In genomic region chr17:24803952-24804951, GRCm38 (mm10) we compare ENCODE assay signal across 7 mouse cellular contexts. TPM values are rescaled to one million over a fixed set of nuclear protein-coding genes. Genes with fewer than 3 reads are reported as not detected.
DNase-seq lines count a peak whose midpoint lies in the region; ATAC-seq and TF ChIP-seq lines count a peak whose summit lies in the region.

TSS of gene Meiob (plus strand) at chr17:24804289.

- H3K27ac ChIP-seq in hindbrain, postnatal 0 days, result no peak within 1 kb of the TSS
- H3K27ac ChIP-seq in limb, embryonic 10.5 days, result peak within 1 kb of the TSS; percentile 80
- H3K27ac ChIP-seq in midbrain, embryonic 10.5 days (replicated peaks), result peak within 1 kb of the TSS; percentile 73

- H3K4me2 ChIP-seq in hindbrain, postnatal 0 days (ENCODE audit: low read depth, low read length), result peak within 1 kb of the TSS; percentile 80

- H3K9ac ChIP-seq in hindbrain, postnatal 0 days (replicated peaks; ENCODE audit: low read length), result peak within 1 kb of the TSS; percentile 45

- H3K27me3 ChIP-seq in hindbrain, postnatal 0 days (ENCODE audit: insufficient read depth, low read length), result 0 out of 2 replicates have a peak, but pooled peaks cover 15% of the 10 kb centered on the region
- peaks cover 49% of the 10 kb centered on the region for H3K27me3 ChIP-seq in limb, embryonic 10.5 days (ENCODE audit: low read depth, poor library complexity, severe bottlenecking)
- H3K27me3 ChIP-seq in midbrain, embryonic 10.5 days (ENCODE audit: low read depth, poor library complexity, severe bottlenecking), result peaks cover 52% of the 10 kb centered on the region

- no peak for TF ChIP-seq CTCF in hindbrain, postnatal 0 days (IDR thresholded peaks at IDR 0.05; ENCODE audit: low read depth)

- no peaks in the 10 kb centered on the region for H3K36me3 ChIP-seq in hindbrain, postnatal 0 days (ENCODE audit: insufficient read depth, low read length)
- H3K36me3 ChIP-seq in limb, embryonic 10.5 days, result no peaks in the 10 kb centered on the region
- H3K36me3 ChIP-seq in midbrain, embryonic 10.5 days, result no peaks in the 10 kb centered on the region

- peak; percentile 72 to 73 for DNase-seq in cerebellum, postnatal 10 days
- peak; percentile 64 for DNase-seq in gastrocnemius, postnatal 10 days
- DNase-seq in hindbrain, postnatal 0 days (ENCODE audit: low spot score), result peak; percentile 70
- DNase-seq in limb, embryonic 10.5 days (ENCODE audit: low spot score), result peak; percentile 91
- DNase-seq in midbrain, embryonic 10.5 days (ENCODE audit: low spot score), result peak; percentile 85
- DNase-seq in spleen, adult 12 weeks (ENCODE audit: low spot score), result peak; percentile 60

- ATAC-seq in activated CD4-positive, CD25-positive, alpha-beta regulatory T cell, adult 4 months, result peak; percentile 57
- ATAC-seq in hindbrain, postnatal 0 days, result peak; percentile 79

- H3K9me3 ChIP-seq in hindbrain, postnatal 0 days (ENCODE audit: low read length), result no peaks in the 10 kb centered on the region
- no peaks in the 10 kb centered on the region for H3K9me3 ChIP-seq in limb, embryonic 10.5 days (replicated peaks)
- no peaks in the 10 kb centered on the region for H3K9me3 ChIP-seq in midbrain, embryonic 10.5 days (replicated peaks)

- peak within 1 kb of the TSS; percentile 59 for H3K4me3 ChIP-seq in hindbrain, postnatal 0 days (ENCODE audit: low read length)
- peak within 1 kb of the TSS; percentile 83 for H3K4me3 ChIP-seq in limb, embryonic 10.5 days
- H3K4me3 ChIP-seq in midbrain, embryonic 10.5 days, result peak within 1 kb of the TSS; percentile 82

- H3K4me1 ChIP-seq in hindbrain, postnatal 0 days (ENCODE audit: insufficient read depth, low read length), result no peaks in the 10 kb centered on the region
- peaks cover 13% of the 10 kb centered on the region for H3K4me1 ChIP-seq in limb, embryonic 10.5 days
- peaks cover 11% of the 10 kb centered on the region for H3K4me1 ChIP-seq in midbrain, embryonic 10.5 days

- under 1% methylated on average over 60 of the region's 71 CpGs for WGBS in hindbrain, postnatal 0 days
- under 1% methylated on average over 71 of the region's 71 CpGs for WGBS in limb, embryonic 10.5 days
- WGBS in midbrain, embryonic 10.5 days, result under 1% methylated on average over 71 of the region's 71 CpGs

RNA-seq across cellular contexts. Expression of gene Meiob, which starts in this region (rescaled TPM):
- not detected for polyA plus RNA-seq in activated CD4-positive, CD25-positive, alpha-beta regulatory T cell, adult 4 months (2017; shearing (Covaris generic))
- not detected for total RNA-seq in gastrocnemius, postnatal 10 days (2021)
- total RNA-seq in hindbrain, postnatal 0 days (2014; rRNA removed), result not detected in 2 replicates
- 0.10 TPM in 1 of 2 replicates, not detected in the other for polyA plus RNA-seq in hindbrain, postnatal 0 days (2015; fragmentation: Nextera tagmentation; extraction: Ambion mirVana)
- polyA plus RNA-seq in limb, embryonic 10.5 days (2016; fragmentation: Nextera tagmentation; extraction: Ambion mirVana), result not detected in 2 replicates
- polyA plus RNA-seq in midbrain, embryonic 10.5 days (2016; fragmentation: Nextera tagmentation; extraction: Ambion mirVana), result 0.06 TPM in 1 of 2 replicates, not detected in the other

Comparison
In these comparisons a context has a peak if more than half of its experiments do, and no peak if none do; other contexts are left out.
1. Peak in ATAC-seq in activated CD4-positive, CD25-positive, alpha-beta regulatory T cell, adult 4 months; RNA of the gene not detected or under 1 TPM.
2. Peak in DNase-seq in gastrocnemius, postnatal 10 days; RNA of the gene not detected or under 1 TPM.
3. Peak in DNase-seq, ATAC-seq, H3K4me3 ChIP-seq, H3K9ac ChIP-seq and H3K4me2 ChIP-seq in hindbrain, postnatal 0 days; RNA of the gene not detected or under 1 TPM.
4. Peak in DNase-seq, H3K4me3 ChIP-seq and H3K27ac ChIP-seq in limb, embryonic 10.5 days; RNA of the gene not detected or under 1 TPM.
5. Peak in DNase-seq, H3K4me3 ChIP-seq and H3K27ac ChIP-seq in midbrain, embryonic 10.5 days; RNA of the gene not detected or under 1 TPM.